Mouse (Mus musculus): ENCODE data around the gene Lrrc32.

Gene Lrrc32

GRCm38 (mm10) chr7:98510961-98511958 is 22.2 kb downstream of the Lrrc32 start:
- no peak for DNase-seq (ENCODE audit: low spot score)

GRCm38 (mm10) chr7:98513251-98513650 is 24.2 kb downstream of the Lrrc32 start:
- DNase-seq (ENCODE audit: low spot score), result no peak

GRCm38 (mm10) chr7:98522576-98522975 is 33.5 kb downstream of the Lrrc32 start:
- no peak for DNase-seq (ENCODE audit: low spot score)

GRCm38 (mm10) chr7:98523070-98523812 is 34.2 kb downstream of the Lrrc32 start:
- DNase-seq (ENCODE audit: low spot score), result no peak

- DNase-seq (ENCODE audit: low spot score), result no peak
These were observed 34.8 kb downstream of the Lrrc32 start for GRCm38 (mm10) chr7:98523813-98524361.

- no peak for DNase-seq (ENCODE audit: low spot score)
These were observed 35.3 kb downstream of the Lrrc32 start for GRCm38 (mm10) chr7:98524401-98524800.

GRCm38 (mm10) chr7:98524869-98525699 is 36.0 kb downstream of the Lrrc32 start:
- DNase-seq (ENCODE audit: low spot score), result no peak

- DNase-seq (ENCODE audit: low spot score), result no peak
These were observed 38.0 kb downstream of the Lrrc32 start for GRCm38 (mm10) chr7:98527085-98527484.

- DNase-seq (ENCODE audit: low spot score), result no peak
These were observed 42.5 kb downstream of the Lrrc32 start for GRCm38 (mm10) chr7:98531612-98532011.

GRCm38 (mm10) chr7:98532981-98533380 is 43.9 kb downstream of the Lrrc32 start:
- DNase-seq (ENCODE audit: low spot score), result no peak

GRCm38 (mm10) chr7:98534432-98534855 is 45.4 kb downstream of the Lrrc32 start:
- no peak for DNase-seq (ENCODE audit: low spot score)

- no peak for DNase-seq (ENCODE audit: low spot score)
These were observed 46.1 kb downstream of the Lrrc32 start for GRCm38 (mm10) chr7:98535191-98535590.

GRCm38 (mm10) chr7:98535882-98536281 is 46.8 kb downstream of the Lrrc32 start:
- no peak for DNase-seq (ENCODE audit: low spot score)

GRCm38 (mm10) chr7:98537210-98537966 is 48.3 kb downstream of the Lrrc32 start:
- DNase-seq (ENCODE audit: low spot score), result peak; percentile 21

GRCm38 (mm10) chr7:98537967-98538573 is 49.0 kb downstream of the Lrrc32 start:
- DNase-seq (ENCODE audit: low spot score), result peak; percentile 21

- DNase-seq (ENCODE audit: low spot score), result no peak
These were observed 51.8 kb downstream of the Lrrc32 start for GRCm38 (mm10) chr7:98540879-98541278.

- DNase-seq (ENCODE audit: low spot score), result no peak
These were observed 52.5 kb downstream of the Lrrc32 start for GRCm38 (mm10) chr7:98541564-98541963.

GRCm38 (mm10) chr7:98542267-98542666 is 53.2 kb downstream of the Lrrc32 start:
- no peak for DNase-seq (ENCODE audit: low spot score)

- DNase-seq (ENCODE audit: low spot score), result no peak
These were observed 53.7 kb downstream of the Lrrc32 start for GRCm38 (mm10) chr7:98542731-98543142.

GRCm38 (mm10) chr7:98543853-98544370 is 54.8 kb downstream of the Lrrc32 start:
- no peak for DNase-seq (ENCODE audit: low spot score)
